ENCODE assay signal across 12 mouse cellular contexts in genomic region chr7:81685375-81685774, GRCm38 (mm10). TPM values are rescaled to one million over a fixed set of nuclear protein-coding genes. Genes with fewer than 3 reads are reported as not detected.
DNase-seq lines count a peak whose midpoint lies in the region; ATAC-seq and TF ChIP-seq lines count a peak whose summit lies in the region.
"Had no signal": no experiment of that assay in that cellular context is flagged by ENCODE, and none has a peak within 500 bp of the region (broad histone marks: within the 10 kb centered on the region; RNA-seq: fewer than 3 reads in every experiment).

No protein-coding gene starts in this region.

- ATAC-seq in heart, embryonic 11.5 days (replicated peaks; ENCODE audit: insufficient number of reproducible peaks, low FRiP score, low TSS enrichment), result no peak
- ATAC-seq in activated CD4-positive, CD25-positive, alpha-beta regulatory T cell, adult 4 months, result no peak

- no peaks in the 10 kb centered on the region; the same call in 1 of the 2 replicates for H3K79me2 ChIP-seq in heart, adult 2 months (replicated peaks; ENCODE audit: control insufficient read depth, insufficient read depth, low read length)

- 0 out of 2 replicates have a peak, but pooled peaks have one; percentile 47 for TF ChIP-seq EP300 in heart, adult 2 months (IDR thresholded peaks at IDR 0.05; ENCODE audit: insufficient read depth, low read depth, low read length)

- no peaks in the 10 kb centered on the region for H3K27me3 ChIP-seq in heart, adult 2 months (ENCODE audit: control insufficient read depth, insufficient read depth, low read length)
- no peaks in the 10 kb centered on the region for H3K27me3 ChIP-seq in cerebellum, adult 2 months (ENCODE audit: control insufficient read depth, insufficient read depth, low read length)
- no peaks in the 10 kb centered on the region for H3K27me3 ChIP-seq in heart, embryonic 11.5 days (ENCODE audit: control insufficient read depth, insufficient read depth, low read length)
- H3K27me3 ChIP-seq: limb, embryonic 12.5 days; lung, embryonic 15.5 days; midbrain, embryonic 12.5 days had no signal

- no peak for TF ChIP-seq POLR2A in heart, adult 2 months (IDR thresholded peaks at IDR 0.05; ENCODE audit: insufficient read depth, low read depth, low read length)
- TF ChIP-seq POLR2A in brain, embryonic 14.5 days (IDR thresholded peaks at IDR 0.05; ENCODE audit: borderline replicate concordance, extremely low read depth, insufficient read depth, insufficient read length, poor library complexity, severe bottlenecking), result no peak
- TF ChIP-seq POLR2A in cerebellum, adult 2 months (IDR thresholded peaks at IDR 0.05; ENCODE audit: borderline replicate concordance, insufficient read depth, low read length), result no peak

- no peak overlapping the region for H3K4me2 ChIP-seq in heart, embryonic 11.5 days
- H3K4me2 ChIP-seq: limb, embryonic 12.5 days; lung, embryonic 15.5 days; midbrain, embryonic 12.5 days had no signal

- peaks cover 14% of the 10 kb centered on the region; the same call in 1 of the 2 replicates for H3K4me1 ChIP-seq in heart, adult 2 months (ENCODE audit: control insufficient read depth, insufficient read depth, low read length)
- H3K4me1 ChIP-seq in cerebellum, adult 2 months (ENCODE audit: control insufficient read depth, insufficient read depth, low read length), result peaks cover 23% of the 10 kb centered on the region
- peaks cover 60% of the 10 kb centered on the region for H3K4me1 ChIP-seq in heart, embryonic 11.5 days (ENCODE audit: control insufficient read depth, insufficient read depth, low read length)

- no peaks in the 10 kb centered on the region for H3K9me3 ChIP-seq in heart, embryonic 11.5 days (replicated peaks; ENCODE audit: control insufficient read depth, low read length)
- H3K9me3 ChIP-seq: limb, embryonic 12.5 days; lung, embryonic 15.5 days; midbrain, embryonic 12.5 days had no signal

- intact Hi-C loops in heart, adult 2 months (cut with DNase I), result loop anchor here (5.0 kb wide), 1 partner anchor 37 kb away; no protein-coding TSS in a partner anchor

- H3K36me3 ChIP-seq in heart, adult 2 months (ENCODE audit: control insufficient read depth, insufficient read depth, low read length), result peaks cover 6% of the 10 kb centered on the region; the same call in 1 of the 2 replicates
- no peaks in the 10 kb centered on the region for H3K36me3 ChIP-seq in heart, embryonic 11.5 days (ENCODE audit: control insufficient read depth, insufficient read depth, low read length)
- H3K36me3 ChIP-seq: limb, embryonic 12.5 days; lung, embryonic 15.5 days; midbrain, embryonic 12.5 days had no signal

- peak overlapping the region; percentile 83 for H3K27ac ChIP-seq in heart, adult 2 months
- 0 out of 2 replicates have a peak overlapping the region, but pooled peaks have one; percentile 45 for H3K27ac ChIP-seq in cerebellum, adult 2 months (ENCODE audit: insufficient read depth, low read length)
- H3K27ac ChIP-seq in heart, embryonic 11.5 days (ENCODE audit: low read depth, low read length), result no peak overlapping the region; the same call in 1 of the 2 replicates
- H3K27ac ChIP-seq: limb, embryonic 12.5 days; lung, embryonic 15.5 days; midbrain, embryonic 12.5 days had no signal

- DNase-seq in heart, adult 2 months, result peak in 1 of 2 experiments; percentile 60
- DNase-seq in heart, postnatal 4 days, result no peak
- DNase-seq in brain, embryonic 14.5 days (ENCODE audit: low read depth), result peak; percentile 47
- DNase-seq in cerebellum, adult 2 months, result peak; percentile 79 to 88
- DNase-seq in spleen, adult 18-20 months, result no peak
- DNase-seq: layer of hippocampus, adult 9-11 months; thymus, postnatal 25 days had no signal

- 51% methylated on average over 7 of the region's 7 CpGs for WGBS in heart, adult 2 months
- 6% methylated on average over 7 of the region's 7 CpGs for WGBS in cerebellum, adult 2 months
- 76% methylated on average over 7 of the region's 7 CpGs for WGBS in heart, embryonic 11.5 days (ENCODE audit: insufficient replicate concordance)

- no peak overlapping the region for H3K9ac ChIP-seq in heart, adult 2 months (ENCODE audit: low read depth, low read length)
- 0 out of 2 replicates have a peak overlapping the region, but pooled peaks have one; percentile 28 for H3K9ac ChIP-seq in heart, embryonic 11.5 days (ENCODE audit: low read depth, low read length)
- H3K9ac ChIP-seq: limb, embryonic 12.5 days; lung, embryonic 15.5 days; midbrain, embryonic 12.5 days had no signal

- TF ChIP-seq CTCF in heart, adult 2 months (IDR thresholded peaks at IDR 0.05), result no peak
- TF ChIP-seq CTCF in brain, embryonic 14.5 days (IDR thresholded peaks at IDR 0.05; ENCODE audit: borderline replicate concordance, extremely low read depth, insufficient read depth, insufficient read length), result no peak
- TF ChIP-seq CTCF in cerebellum, adult 2 months (IDR thresholded peaks at IDR 0.05; ENCODE audit: borderline replicate concordance, insufficient read depth, low read depth, low read length), result no peak

- H3K4me3 ChIP-seq in heart, adult 2 months, result no peak overlapping the region
- no peak overlapping the region for H3K4me3 ChIP-seq in cerebellum, adult 2 months (replicated peaks; ENCODE audit: insufficient read depth, low read depth, low read length)
- H3K4me3 ChIP-seq in heart, embryonic 11.5 days (ENCODE audit: low read depth, low read length), result no peak overlapping the region
- H3K4me3 ChIP-seq: limb, embryonic 12.5 days; lung, embryonic 15.5 days; midbrain, embryonic 12.5 days had no signal

RNA-seq across cellular contexts. Expression of gene Homer2, which starts 22.0 kb away (rescaled TPM):
- 10 to 100 TPM; 85.1 to 99.5 TPM for total RNA-seq in heart, adult 2 months (2021)
- polyA plus RNA-seq in heart, adult 2 months (2012; rRNA removed), result 33.1 and 39.4 TPM in 2 replicates
- total RNA-seq in heart, postnatal 4 days (2021), result 10 to 100 TPM; 60.7 to 63.1 TPM
- 12.9 and 17.1 TPM in 2 replicates for polyA plus RNA-seq in brain, embryonic 14.5 days (2012; rRNA removed)
- polyA plus RNA-seq in cerebellum, adult 2 months (2012; rRNA removed), result 10.0 and 10.2 TPM in 2 replicates
- 121 and 129 TPM in 2 replicates for polyA plus RNA-seq in heart, embryonic 11.5 days (2014; fragmentation: Nextera tagmentation; extraction: Ambion mirVana)
- polyA plus RNA-seq in activated CD4-positive, CD25-positive, alpha-beta regulatory T cell, adult 4 months (2017; shearing (Covaris generic)), result under 1 TPM in 1 of 2 experiments, not detected in 1; 0.41 TPM

Comparison
In these comparisons a context has a peak if more than half of its experiments do, and no peak if none do; other contexts are left out.
1. DNase-seq: peak in brain, embryonic 14.5 days (single experiment) and cerebellum, adult 2 months (2 of 2); none in heart, postnatal 4 days (single experiment) and spleen, adult 18-20 months (0 of 2).